Mouse (Mus musculus) activated CD4-positive, CD25-positive, alpha-beta regulatory T cell, adult 9 weeks (primary cell): ENCODE results near the gene Iqcb1. TPM values are rescaled to one million over a fixed set of nuclear protein-coding genes. Genes with fewer than 3 reads are reported as not detected.

Source experiments
- polyA plus RNA-seq: library from polyadenylated mRNA; unstranded; fragments of 100-300 nt; shearing (Covaris generic); gene quantifications from one replicate; pipeline ENCODE4 v1.2.1, GENCODE M21; 2017

Iqcb1 gene
- 15.3 TPM for polyA plus RNA-seq

DNA sequence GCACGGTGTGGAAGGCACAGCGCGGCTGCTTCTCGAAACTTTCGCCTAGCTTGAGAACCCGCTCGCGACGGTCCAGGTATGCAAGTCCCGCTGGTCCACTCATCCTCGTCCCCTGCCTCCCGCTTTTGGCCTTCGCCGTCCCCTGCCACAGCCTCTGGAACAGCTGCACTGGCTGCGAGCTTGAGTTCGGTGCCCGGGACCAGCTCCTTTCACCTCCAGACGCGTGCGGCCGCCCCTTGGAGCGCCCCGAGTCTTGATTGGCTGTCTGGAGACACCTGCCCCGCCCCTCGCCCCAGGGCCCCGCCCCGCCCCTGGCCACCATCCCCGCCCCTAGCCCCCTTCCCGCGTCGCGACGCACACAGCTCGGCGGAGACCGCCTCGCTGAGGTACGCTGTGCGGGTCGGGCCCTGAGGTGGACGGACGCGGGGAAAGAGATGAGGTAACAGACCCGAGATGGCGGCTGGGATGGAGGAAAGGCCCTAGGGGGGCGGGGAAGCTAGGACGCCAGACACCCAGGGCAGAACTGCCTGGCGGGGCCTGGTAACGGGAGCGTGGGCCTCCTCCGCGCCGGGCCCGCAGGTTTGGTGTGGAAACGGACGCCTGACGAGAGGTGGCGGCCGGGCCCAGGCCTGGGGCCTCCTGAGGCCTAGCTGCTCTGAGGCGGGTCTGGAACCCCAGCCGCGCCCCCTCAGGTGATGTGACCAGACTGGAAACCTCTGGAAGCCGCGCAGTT, at the start of gene Iqcb1:
Iqcb1 (plus strand) TSS at position 332 of the 733 bp plus-strand sequence.

DNA sequence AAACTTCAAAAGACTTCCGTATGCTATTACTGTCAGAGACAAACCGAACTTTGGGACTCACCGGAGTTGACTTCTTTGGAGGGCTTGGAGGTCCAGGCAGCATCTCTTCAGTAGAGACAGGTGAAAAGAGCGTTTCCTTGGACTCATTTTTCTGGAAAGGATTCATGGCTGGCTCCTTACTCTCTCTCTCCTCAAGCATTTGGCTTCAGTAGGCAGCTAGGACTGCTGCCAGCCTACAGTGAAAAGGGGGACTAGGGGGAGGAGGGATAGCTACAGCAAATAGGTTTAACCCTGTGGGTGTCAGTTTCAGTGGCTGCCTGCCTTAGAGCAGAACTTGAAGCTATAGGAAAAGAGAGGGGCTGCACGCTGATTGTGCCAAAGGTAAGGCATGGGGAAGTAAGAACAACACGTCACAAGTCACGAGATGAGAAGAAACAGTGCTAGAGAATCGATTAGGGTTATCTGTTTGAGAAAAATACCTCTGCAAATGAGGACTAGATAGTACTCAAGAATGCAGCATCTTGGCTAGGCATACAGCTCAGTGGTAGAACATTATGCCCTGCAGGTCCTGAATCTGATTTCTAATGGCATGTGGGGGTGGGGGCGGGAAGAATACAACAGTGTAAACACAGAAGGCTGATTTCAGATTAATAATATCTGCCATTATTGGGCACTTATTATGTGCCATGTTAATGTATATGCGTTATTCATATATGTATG, 43.4 kb upstream of the Iqcb1 start, which contains the start of gene Slc15a2:
Slc15a2 (minus strand) TSS at position 369 of the 720 bp plus-strand sequence.

DNA sequence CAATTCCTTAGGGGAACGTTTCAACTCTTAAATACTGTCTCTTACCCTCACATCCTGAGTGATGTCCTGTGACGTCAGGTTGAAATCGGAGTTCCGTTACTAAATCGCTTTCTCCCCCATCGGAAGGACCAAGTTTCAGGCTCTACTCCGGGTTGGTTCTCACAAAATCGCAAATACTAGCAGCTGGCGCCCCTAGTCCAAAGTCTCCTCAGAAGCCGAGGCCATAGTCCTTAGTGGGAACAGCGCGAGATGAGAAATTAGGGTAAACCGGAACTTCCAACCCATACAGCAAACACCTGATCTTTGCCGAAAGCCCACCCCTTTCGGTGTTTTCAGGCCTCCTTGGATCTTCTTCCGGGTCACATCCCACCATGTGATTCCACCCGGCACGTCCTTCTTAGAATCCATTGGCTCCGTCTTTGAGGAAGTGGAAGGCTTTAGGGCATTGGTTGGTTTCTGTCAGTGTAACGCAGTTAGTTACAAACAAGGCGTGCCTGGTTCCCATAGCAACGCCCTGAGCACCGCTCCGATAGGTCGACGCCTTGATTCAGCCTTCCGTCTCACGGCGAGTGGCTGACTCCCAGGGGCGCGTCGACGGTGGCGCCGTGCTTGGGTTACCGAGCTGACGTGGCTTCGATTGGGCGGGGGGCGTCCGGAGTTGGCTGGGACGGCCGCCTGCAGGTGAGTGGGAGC, 46.5 kb downstream of the Iqcb1 start, which contains the start of the genes Eaf2 and Golgb1:
Eaf2 (minus strand) TSS at position 421 of the 693 bp plus-strand sequence.
Golgb1 (plus strand) TSS at position 558 of the 693 bp plus-strand sequence.

Other genes with a start within 250 kb of the Iqcb1 start
- gene Cd86, start 162.3 kb upstream of the Iqcb1 start, polyA plus RNA-seq, result 56.2 TPM
- gene Ildr1, start 134.4 kb upstream of the Iqcb1 start, polyA plus RNA-seq, result 11.0 TPM
- 3.3 TPM for gene Slc15a2, start 43.4 kb upstream of the Iqcb1 start, polyA plus RNA-seq
- gene Eaf2, start 46.6 kb downstream of the Iqcb1 start, polyA plus RNA-seq, result 0.87 TPM
- gene Golgb1, start 46.8 kb downstream of the Iqcb1 start, polyA plus RNA-seq, result 44.0 TPM
- gene Hcls1, start 106.6 kb downstream of the Iqcb1 start, polyA plus RNA-seq, result 219 TPM
- gene Fbxo40, start 162.1 kb downstream of the Iqcb1 start, polyA plus RNA-seq, result 0.09 TPM
- gene Polq, start 183.4 kb downstream of the Iqcb1 start, polyA plus RNA-seq, result 1.9 TPM